Mouse (Mus musculus): ENCODE results near the gene Klk10. TPM values are rescaled to one million over a fixed set of nuclear protein-coding genes. Genes with fewer than 3 reads are reported as not detected.

The Klk10 gene
- polyA plus RNA-seq, 2 experiments from 2014 or later: 0.23 TPM; not detected in 1

DNA sequence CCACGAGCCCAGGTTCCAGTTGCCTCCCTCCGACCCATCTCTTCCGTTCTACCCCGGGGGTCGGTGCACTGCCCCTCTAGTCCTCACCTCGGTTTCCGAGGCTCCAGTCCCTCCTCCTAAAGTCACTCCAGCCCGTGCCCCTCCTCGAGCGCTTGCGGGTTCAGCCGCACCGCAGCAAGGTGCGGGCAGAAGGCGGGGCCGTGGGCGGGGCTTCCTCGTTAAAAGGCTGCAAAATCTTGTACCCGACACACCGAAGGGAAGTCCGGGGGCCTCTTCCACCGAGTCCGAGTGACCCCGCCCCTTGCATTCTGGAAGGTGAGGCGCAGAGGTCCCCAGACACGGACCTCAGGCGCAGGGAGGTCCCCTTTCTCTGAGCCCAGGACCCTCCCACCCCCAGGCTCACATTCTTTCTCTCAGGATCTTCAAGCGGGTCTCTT is 16.5 kb downstream of the Klk10 start, which contains the start of gene Klk8:
Klk8 (plus strand) TSS at position 245 of the 437 bp plus-strand sequence.
- peak; percentile 51 for ATAC-seq

DNA sequence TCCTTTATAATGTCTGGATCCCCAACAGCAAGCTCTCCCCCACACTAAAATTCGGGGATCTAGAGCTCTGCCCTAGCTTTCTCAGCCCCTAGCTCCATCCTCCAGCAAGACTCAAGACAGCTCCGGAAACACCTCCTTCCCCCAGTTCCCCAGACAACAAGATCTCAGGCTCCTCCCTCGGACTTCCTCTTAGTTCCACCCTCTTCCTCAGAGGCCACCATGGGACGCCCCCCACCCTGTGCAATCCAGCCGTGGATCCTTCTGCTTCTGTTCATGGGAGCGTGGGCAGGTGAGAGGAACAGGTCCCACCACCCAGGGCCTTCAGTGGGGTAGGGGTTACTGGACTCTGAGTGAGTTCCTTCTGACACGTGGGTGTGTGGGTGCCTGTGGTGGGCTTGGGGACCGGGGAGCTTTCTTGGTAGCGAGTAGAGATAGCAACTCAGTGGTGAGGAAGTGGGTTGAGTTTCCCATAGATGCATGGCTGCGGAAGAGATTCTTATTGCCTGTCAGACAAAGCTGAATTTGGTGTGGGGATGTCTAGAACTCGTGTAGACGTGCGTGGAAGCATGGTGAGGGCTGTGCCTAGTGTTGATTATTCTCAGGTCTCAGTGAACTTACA is 17.1 kb downstream of the Klk10 start:
- ATAC-seq: peak; percentile 82

DNA sequence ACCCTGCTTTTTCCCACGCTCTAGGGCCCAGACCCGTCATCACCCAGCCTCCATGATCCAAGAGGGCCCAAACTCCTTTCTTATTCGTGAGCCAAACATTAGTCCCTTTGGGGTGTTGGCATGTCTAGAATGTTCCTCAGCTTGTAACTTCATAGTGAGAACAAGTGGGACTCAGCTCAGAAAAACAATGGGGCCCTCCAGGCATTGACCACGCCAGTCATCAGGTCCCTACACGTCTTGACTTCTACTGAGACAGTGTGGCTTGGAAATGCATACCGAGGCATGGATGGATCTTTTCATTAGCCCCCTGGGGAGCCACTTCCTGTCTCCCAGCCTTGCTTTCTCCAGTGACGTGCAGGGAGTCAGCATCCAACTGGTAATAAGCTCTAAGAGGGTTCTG is 19.0 kb downstream of the Klk10 start:
- ATAC-seq: no peak

DNA sequence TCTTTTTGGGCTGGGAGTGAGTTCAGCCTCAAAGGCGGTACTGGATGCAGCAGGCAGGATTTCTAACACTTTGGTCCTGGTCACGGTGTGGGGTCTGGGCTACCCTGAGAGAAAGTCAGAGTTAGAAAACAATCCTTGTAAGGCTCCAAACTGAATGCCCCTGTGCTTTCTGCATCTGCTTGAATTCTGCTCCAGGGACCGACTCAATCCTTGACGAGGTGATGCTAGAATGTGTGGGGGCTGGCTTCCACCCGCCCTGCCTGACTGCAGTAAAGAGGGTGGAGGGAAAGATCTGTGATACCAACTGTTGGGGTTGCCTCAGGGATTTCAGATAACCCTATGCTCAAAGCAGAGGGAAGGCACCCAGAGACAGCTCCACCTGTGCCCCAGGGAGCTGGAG is 30.2 kb downstream of the Klk10 start, which contains the start of gene Klk7:
Klk7 (plus strand) TSS at position 301 of the 400 bp plus-strand sequence.
- no peak for ATAC-seq

DNA sequence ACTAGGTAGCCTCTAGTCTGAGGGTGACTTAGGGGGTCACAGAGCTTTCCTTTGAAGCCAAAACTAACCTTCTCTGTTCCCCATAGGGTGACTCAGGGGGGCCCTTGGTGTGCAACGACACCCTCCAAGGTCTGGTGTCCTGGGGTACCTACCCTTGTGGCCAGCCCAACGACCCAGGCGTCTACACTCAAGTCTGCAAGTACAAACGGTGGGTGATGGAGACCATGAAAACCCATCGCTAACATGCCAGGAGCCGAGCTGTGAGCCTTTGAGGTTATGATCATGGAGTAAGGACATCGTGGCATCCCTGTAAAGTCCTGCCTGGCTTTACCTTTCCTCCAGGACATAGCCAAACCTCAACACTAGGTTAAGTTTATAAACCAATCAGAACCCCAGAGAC is 34.4 kb downstream of the Klk10 start:
- ATAC-seq: no peak

DNA sequence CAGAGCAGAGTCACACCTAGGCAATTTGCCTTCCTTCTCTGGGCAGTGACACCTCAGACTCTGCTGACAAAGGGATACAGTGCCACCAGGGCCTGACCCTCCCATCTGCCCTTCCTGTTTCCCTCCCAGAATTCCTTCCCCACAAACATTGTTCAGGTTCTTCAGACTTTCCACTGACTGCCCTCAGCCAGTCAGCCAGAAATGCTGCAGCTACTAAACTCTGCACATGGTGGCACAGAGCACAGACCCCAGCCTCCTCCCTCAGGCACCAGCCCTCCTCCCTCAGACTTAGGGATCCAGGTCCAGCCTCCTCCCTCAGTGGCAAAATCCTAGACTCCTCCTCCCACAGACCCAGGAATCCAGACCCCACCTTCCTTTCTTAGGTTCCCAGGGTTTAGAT is 35.9 kb downstream of the Klk10 start:
- no peak for ATAC-seq

DNA sequence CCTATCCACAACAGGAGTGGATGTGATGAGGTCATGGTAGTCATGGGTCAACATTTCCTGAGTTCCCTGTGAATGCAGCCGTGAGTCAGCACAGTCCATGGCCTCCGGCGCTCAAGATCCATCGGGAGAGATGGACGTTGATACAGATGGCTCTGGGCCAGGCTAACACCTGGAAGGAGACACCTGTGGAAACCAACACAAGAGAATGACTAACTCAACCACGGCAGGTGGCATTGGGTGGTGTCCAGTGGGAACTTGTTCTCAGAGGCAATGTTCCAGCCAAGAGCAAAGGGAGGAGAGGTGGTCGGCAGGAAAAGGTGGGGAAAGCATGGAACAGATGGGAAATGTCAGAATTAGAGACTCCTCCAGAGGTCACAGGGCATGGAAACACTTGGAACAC is 40.7 kb downstream of the Klk10 start:
- no peak for ATAC-seq

DNA sequence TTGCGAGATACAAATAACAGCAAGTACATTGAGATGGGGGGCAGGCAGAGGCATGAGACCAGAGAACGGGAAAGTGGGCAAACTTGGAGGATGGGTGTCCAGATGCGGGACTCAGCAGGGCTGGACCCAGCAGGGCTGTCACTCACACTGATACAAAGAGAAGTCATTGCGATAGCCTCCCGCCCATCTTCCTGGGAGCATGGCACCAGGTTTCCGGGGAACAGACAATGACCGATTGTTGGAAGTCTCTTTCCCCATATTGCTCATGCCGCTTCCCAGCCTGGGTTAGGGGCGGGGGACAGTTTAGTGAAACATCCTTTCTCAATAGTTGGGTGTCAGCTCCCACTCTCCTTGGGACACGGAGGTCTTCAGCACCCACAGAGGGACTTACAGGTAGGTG is 43.4 kb downstream of the Klk10 start, which contains the start of gene Klk6:
Klk6 (plus strand) TSS at position 301 of the 400 bp plus-strand sequence.
- no peak for ATAC-seq

DNA sequence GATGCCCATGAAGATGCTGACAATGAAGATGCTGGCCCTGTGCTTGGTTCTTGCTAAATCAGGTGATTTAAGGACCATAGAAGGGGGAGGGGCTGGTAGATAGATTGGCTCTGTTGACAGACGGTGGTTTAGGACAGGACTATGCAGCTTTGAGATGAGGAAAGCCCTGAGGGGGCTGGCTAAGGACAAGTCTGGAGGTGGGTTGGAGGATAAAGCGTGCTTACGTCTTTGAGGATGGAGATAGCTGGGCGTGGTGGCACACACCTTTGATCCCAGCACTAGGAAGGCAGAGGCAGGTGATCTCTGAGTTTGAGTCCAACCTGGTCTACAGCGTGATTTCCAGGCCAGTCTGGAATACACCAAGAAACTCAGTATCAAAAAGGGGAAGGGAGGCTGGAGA is 45.2 kb downstream of the Klk10 start:
- no peak for ATAC-seq

DNA sequence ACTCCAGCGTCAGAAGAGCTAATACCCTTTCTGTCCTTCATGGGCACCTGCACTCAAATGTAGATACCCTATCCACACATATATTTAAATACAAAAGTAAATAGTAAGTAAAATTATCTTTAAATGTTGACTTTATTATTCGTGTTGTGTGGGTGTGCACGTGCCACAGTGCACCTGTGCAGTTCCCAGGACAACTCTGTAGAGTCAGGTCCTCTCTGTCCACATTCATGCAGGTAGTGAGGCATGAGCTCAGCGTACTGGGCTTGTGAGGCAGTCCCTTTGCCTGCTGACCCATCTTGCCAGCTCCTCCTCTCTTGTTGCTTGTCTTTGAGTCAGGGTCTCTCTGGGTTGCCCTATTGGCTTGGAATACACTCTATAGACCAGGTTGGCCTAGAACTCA is 46.9 kb downstream of the Klk10 start:
- no peak for ATAC-seq

DNA sequence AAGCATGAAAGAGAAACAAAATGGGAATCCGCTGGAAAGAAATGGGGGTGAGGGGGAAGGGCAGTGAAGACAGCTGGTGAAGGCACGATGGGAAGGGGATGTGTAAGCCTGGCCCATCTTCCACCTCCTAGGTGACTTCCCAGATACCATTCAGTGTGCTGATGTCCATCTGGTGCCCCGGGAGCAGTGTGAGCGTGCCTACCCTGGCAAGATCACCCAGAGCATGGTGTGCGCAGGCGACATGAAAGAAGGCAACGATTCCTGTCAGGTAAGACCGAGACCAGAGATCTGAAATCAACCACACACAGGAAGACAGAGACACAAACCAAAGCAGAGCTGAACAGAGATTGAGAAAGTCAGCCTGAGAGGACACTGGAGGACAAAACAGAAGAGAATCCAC is 48.2 kb downstream of the Klk10 start:
- no peak for ATAC-seq

Other genes with a start within 250 kb of the Klk10 start
- not detected for gene Cd33, start 236.6 kb upstream of the Klk10 start, polyA plus RNA-seq (2017; shearing (Covaris generic))
- gene Zfp658, start 218.8 kb upstream of the Klk10 start, polyA plus RNA-seq (2017; shearing (Covaris generic)): 1 to 10 TPM; 6.4 TPM
- gene Zfp719, start 201.4 kb upstream of the Klk10 start, polyA plus RNA-seq (2017; shearing (Covaris generic)): 10 to 100 TPM; 10.9 to 12.9 TPM
- gene Zfp819, start 173.9 kb upstream of the Klk10 start, polyA plus RNA-seq (2017; shearing (Covaris generic)): not detected
- not detected for gene Ceacam18, start 146.3 kb upstream of the Klk10 start, polyA plus RNA-seq (2017; shearing (Covaris generic))
- gene Siglece, start 120.9 kb upstream of the Klk10 start, polyA plus RNA-seq (2017; shearing (Covaris generic)): 1 to 10 TPM in 1 of 2 experiments, under 1 TPM in 1; 0.28 to 1.3 TPM
- gene Ctu1, start 109.0 kb upstream of the Klk10 start, polyA plus RNA-seq (2017; shearing (Covaris generic)): 1 to 10 TPM; 1.7 to 2.2 TPM
- not detected for gene Klk14, start 90.6 kb upstream of the Klk10 start, polyA plus RNA-seq (2017; shearing (Covaris generic))
- gene Klk13, start 68.5 kb upstream of the Klk10 start, polyA plus RNA-seq (2017; shearing (Covaris generic)): not detected
- gene Klk12, start 12.1 kb upstream of the Klk10 start, polyA plus RNA-seq (2017; shearing (Covaris generic)): not detected
- 1 to 10 TPM in 1 of 2 experiments, not detected in 1; 1.0 TPM for gene Klk11, start 6.4 kb upstream of the Klk10 start, polyA plus RNA-seq (2017; shearing (Covaris generic))
- gene Klk9, start 10.9 kb downstream of the Klk10 start, polyA plus RNA-seq (2017; shearing (Covaris generic)): not detected
- gene Klk8, start 16.5 kb downstream of the Klk10 start, polyA plus RNA-seq (2017; shearing (Covaris generic)): 100 to 1,000 TPM; 136 to 138 TPM
- under 1 TPM in 1 of 2 experiments, not detected in 1; 0.23 TPM for gene Klk7, start 30.3 kb downstream of the Klk10 start, polyA plus RNA-seq (2017; shearing (Covaris generic))
- not detected for gene Klk6, start 43.5 kb downstream of the Klk10 start, polyA plus RNA-seq (2017; shearing (Covaris generic))
- gene Klk5, start 60.9 kb downstream of the Klk10 start, polyA plus RNA-seq (2017; shearing (Covaris generic)): not detected
- gene Klk4, start 100.1 kb downstream of the Klk10 start, polyA plus RNA-seq (2017; shearing (Covaris generic)): not detected
- not detected for gene Klk15, start 152.7 kb downstream of the Klk10 start, polyA plus RNA-seq (2017; shearing (Covaris generic))
- gene Klk1b8, start 169.6 kb downstream of the Klk10 start, polyA plus RNA-seq (2017; shearing (Covaris generic)): not detected
- not detected for gene Klk1b1, start 185.7 kb downstream of the Klk10 start, polyA plus RNA-seq (2017; shearing (Covaris generic))
- gene Klk1b9, start 195.0 kb downstream of the Klk10 start, polyA plus RNA-seq (2017; shearing (Covaris generic)): not detected
- not detected for gene Klk1b11, start 214.8 kb downstream of the Klk10 start, polyA plus RNA-seq (2017; shearing (Covaris generic))
- gene Klk1b26, start 231.1 kb downstream of the Klk10 start, polyA plus RNA-seq (2017; shearing (Covaris generic)): not detected